Mouse (Mus musculus) left cerebral cortex, postnatal 10 days (tissue): ENCODE measurements at regions not wholly inside any gene's neighbourhood (a gene's known extent, or its start where the extent isn't known, plus 50 kb on each side); places are given as distances from the start of the nearest gene placed in this dataset.
A peak's percentile ranks its signal among the peaks of the same experiment; 100 is the strongest.

Source experiments
- DNase-seq, 2 experiments: peaks; one replicate each; pipeline ENCODE4 v3.0.0; 2021 to 2022; ENCODE audit warnings: low spot score in 2 of 2, mixed read lengths in 1 of 2; ENCODE audit errors: extremely low spot score in 1 of 2
- intact Hi-C: fragments of 180-260 bp; cut with DNase I; formaldehyde crosslinking; loops from one replicate; pipeline ENCODE4 v1.15.1; 2025

DNA sequence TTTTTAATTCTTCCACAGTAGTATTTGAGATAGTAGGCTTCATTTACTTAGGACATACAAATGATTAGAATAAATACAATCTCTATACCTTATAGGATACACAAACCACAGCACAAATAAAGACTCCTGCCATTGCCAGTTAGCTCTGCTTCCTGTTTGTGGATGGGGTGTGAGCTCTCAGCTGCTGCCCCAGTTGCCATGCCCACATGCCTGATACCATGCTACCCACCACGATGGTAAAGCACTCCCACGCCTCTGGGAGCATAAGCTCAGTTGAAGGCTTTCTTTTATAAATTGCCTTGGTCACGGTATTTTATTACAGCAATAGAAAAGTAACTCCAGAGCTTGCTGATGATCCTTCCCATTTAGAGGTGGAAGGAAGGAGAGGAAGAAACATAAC is 765.8 kb upstream of the Tmem132c start:
- intact Hi-C loops = no loop called here
- DNase-seq = no peak

- DNase-seq = no peak
- intact Hi-C loops = no loop called here
Measured at GRCm38 (mm10) chr5:126522076-126522475, 719.5 kb upstream of the Tmem132c start.

DNA sequence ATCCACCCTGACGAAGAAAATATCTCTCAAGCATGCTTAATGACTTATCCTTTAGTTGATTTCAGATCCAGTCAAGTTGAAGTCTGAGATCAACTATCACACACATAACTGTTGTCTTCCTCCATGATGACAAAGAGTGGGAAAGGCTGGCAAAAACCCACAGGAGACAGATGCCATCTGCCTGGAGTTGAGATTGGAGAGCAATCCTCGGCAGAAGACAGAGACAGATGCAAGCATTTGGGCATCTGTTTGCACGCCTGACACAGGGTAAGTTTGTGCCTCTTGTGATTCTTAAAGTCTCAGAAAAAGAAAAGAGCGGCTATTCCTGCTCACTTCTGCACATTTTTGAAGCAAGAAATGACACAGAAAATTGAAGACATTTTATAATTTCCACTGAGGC is 715.7 kb upstream of the Tmem132c start:
- DNase-seq = peak in 1 of 2 experiments; percentile 34
- intact Hi-C loops = no loop called here

DNA sequence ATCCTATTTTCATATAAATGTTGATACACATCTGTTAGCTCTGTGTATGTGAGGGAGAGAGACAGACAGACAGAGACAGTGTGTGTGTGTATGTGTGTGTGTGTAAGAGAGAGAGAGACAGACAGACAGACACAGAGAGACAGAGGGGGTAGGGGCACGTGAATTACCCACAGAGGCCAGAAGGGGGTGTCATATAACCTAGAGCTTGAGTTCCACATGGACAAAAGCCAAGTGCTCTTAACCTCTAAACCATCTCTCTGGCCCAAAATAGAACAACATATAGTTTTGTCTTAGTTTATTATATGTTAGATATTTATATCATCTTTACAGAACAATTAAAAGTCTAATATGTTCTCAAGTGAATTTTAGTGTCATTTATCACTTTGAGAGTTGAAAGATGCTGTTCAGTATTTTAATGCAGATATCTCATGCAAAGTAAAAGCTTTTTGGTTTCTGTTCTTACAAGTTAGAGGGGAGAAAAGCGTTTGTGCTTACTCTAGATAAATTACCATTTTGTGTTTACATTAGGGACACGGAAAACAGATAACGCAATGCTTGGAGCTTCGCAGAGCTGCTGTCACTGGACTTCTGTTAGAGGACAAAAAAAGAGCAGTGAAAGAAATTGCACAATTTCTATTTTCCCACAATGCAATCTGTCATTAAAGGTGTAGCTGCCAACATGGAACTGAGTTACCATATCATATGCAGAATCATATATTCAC is 710.6 kb upstream of the Tmem132c start:
- intact Hi-C loops = no loop called here
- no peak for DNase-seq

- intact Hi-C loops = no loop called here
- DNase-seq = no peak
Measured at GRCm38 (mm10) chr5:126531528-126531894, 710.1 kb upstream of the Tmem132c start.

DNA sequence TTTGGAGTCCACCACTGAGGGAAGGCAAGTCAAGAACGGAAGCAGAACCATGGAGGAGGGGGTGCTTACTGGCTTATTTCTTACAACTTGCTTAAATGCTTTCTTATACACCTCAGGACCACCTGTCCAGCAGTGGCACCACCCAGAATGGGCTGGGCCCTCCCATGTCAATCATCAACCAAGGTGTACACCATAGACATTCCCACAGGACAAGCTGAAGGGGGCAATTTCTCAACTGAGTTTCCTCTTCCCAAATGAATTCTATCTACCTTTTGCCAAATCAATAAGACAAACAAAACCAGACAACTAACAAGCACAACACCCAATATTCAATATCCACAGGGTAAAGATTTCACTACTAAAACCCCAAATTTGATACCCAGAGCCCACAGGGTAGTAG is 709.6 kb upstream of the Tmem132c start:
- intact Hi-C loops = no loop called here
- DNase-seq = no peak

- no peak for DNase-seq
- intact Hi-C loops = no loop called here
Measured at GRCm38 (mm10) chr5:126538072-126538471, 703.5 kb upstream of the Tmem132c start.

- intact Hi-C loops = no loop called here
- DNase-seq = no peak
Measured at GRCm38 (mm10) chr5:126544261-126544976, 697.2 kb upstream of the Tmem132c start.

- intact Hi-C loops = no loop called here
- DNase-seq = no peak
Measured at GRCm38 (mm10) chr5:126547841-126548240, 693.8 kb upstream of the Tmem132c start.

- intact Hi-C loops = no loop called here
- DNase-seq = no peak
Measured at GRCm38 (mm10) chr5:126551676-126552075, 689.9 kb upstream of the Tmem132c start.

GRCm38 (mm10) chr5:126559011-126559410 is 682.6 kb upstream of the Tmem132c start:
- intact Hi-C loops = no loop called here
- DNase-seq = no peak

- DNase-seq = no peak
Measured at GRCm38 (mm10) chr5:126565817-126566216, 675.8 kb upstream of the Tmem132c start.

GRCm38 (mm10) chr5:126566226-126566625 is 675.4 kb upstream of the Tmem132c start:
- intact Hi-C loops = no loop called here
- DNase-seq = no peak

More at GRCm38 (mm10) chr5:126565817-126566216, 675.8 kb upstream of the Tmem132c start:
- intact Hi-C loops = no loop called here

DNA sequence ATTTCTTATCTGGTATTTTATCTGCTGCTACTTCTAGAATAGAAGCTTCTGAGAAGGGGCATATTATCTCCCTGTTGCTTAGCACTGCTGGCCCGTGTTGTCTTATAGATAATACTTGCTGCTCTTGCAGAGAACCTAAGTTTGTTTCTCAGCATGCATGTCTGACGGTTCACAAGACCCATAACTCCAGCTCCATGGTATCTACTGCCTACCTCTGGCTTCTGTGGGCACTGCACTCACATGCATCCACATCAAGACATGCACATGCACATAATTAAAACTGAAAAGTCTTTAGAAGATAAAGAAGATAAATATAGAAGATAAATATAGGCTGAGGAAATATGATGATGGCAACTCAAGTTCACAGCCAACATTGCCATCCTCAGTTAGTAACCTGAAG is 667.8 kb upstream of the Tmem132c start:
- DNase-seq = no peak

DNA sequence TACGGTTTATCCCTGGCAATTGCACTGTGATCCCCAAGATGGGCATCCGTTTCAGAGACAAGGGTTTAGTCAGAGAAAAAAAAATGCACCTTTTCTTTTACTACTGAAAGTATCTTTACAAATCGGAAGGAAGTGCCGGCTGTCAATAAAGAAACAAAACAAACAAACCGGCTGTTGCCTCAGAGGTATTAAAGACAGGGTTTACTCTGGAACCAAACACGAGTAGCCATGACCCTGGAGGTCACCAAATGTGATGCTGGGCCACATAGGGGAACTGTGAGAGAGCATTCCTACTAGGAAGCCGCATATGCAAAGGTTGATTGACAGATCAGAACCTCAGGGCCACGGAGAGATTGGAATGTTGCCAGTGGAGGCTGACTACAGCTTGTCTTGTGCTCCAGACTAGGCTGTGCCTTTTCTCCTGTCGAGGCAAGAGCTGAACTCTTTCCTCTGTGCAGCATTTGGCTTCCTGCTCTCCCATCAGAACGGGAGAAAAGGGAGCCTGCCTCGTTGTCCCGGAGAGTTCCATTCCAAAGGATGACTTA is 643.8 kb upstream of the Tmem132c start:
- intact Hi-C loops = no loop called here
- DNase-seq = no peak

More for the DNA sequence above, 667.8 kb upstream of the Tmem132c start:
- intact Hi-C loops = no loop called here

DNA sequence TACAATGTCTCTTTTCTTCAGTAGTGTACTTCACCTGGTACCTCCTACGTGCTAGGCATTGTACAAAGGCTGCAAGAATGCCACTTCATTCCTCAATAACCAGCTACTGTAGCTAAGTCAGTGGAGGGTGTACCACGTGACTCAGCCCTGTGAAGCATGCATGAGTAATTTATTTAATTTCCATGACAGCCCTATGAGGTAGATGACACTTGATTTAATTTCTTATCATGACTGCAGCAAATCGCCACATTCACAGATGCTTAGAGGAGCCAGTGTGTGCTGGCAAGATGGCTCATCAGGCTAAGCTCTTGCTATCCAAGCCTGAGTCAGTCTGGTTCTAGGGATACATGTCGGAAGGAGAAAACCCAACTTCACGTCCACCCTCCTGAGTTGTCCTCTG is 642.0 kb upstream of the Tmem132c start:
- intact Hi-C loops = no loop called here
- DNase-seq = no peak

DNA sequence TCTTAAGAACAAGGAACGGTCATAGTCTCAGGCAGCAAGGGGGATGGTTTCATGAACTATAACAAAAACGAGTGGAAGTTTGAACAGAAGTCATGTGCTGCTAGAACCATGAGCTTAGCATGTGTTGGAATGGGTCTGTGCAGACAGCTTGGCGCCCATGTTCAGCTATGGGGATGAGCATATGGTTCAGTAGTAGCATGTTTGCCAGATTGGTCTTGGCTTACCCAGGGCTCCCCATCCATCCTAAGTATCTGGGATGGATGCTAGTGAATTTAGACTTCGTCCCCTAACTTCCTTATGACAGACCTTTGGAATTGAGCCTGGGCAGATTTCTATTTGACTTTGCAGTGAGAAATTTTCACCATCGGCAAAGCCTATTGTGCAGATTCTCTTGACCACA is 634.9 kb upstream of the Tmem132c start:
- intact Hi-C loops = no loop called here
- DNase-seq = no peak

GRCm38 (mm10) chr5:126612571-126612970 is 629.0 kb upstream of the Tmem132c start:
- DNase-seq = no peak
- intact Hi-C loops = no loop called here

DNA sequence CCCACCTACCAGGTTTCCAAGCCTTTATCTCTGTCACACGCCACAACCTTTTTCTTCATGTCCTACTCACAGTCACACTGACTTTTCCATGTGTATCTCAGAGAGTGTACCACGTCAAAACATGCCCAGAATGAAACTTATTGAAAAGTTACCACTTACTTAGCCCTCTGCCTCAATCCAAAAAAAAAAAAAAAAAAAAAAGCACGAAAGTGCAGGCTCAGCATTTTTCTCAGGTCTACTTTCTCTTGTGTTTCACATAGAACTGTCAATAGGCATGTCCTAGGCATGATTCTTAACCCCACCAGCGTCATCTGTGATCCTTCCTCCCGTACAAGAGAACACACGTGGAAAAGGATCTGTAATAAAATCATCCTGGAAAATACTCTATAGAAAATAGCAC is 619.1 kb upstream of the Tmem132c start:
- intact Hi-C loops = loop anchor here (5.0 to 10.0 kb wide), 2 partner anchors 110 to 192 kb away; no protein-coding TSS in a partner anchor
- DNase-seq = no peak

GRCm38 (mm10) chr5:126623205-126623604 is 618.4 kb upstream of the Tmem132c start:
- peak; percentile 18 to 47 for DNase-seq
- intact Hi-C loops = loop anchor here (5.0 to 10.0 kb wide), 2 partner anchors 109 to 192 kb away; no protein-coding TSS in a partner anchor
